In genomic region chr3:147458115-147458514, GRCm38 (mm10) we compare ENCODE assay signal across 18 mouse cellular contexts.
DNase-seq lines count a peak whose midpoint lies in the region; ATAC-seq and TF ChIP-seq lines count a peak whose summit lies in the region.
"Had no signal": no experiment of that assay in that cellular context is flagged by ENCODE, and none has a peak within 500 bp of the region (broad histone marks: within the 10 kb centered on the region; RNA-seq: fewer than 3 reads in every experiment).

No protein-coding gene starts in this region.

- peaks cover 16% of the 10 kb centered on the region for H3K4me1 ChIP-seq in embryonic facial prominence, embryonic 14.5 days (ENCODE audit: control insufficient read depth, insufficient read depth, low read length)
- H3K4me1 ChIP-seq in limb, embryonic 14.5 days (ENCODE audit: control insufficient read depth, insufficient read depth, low read length) = peaks cover 4% of the 10 kb centered on the region; the same call in 1 of the 2 replicates
- H3K4me1 ChIP-seq in lung, postnatal 0 days (ENCODE audit: insufficient read depth, low read depth, low read length) = no peaks in the 10 kb centered on the region

- no peak for ATAC-seq in embryonic facial prominence, embryonic 14.5 days (ENCODE audit: low read depth)
- ATAC-seq in limb, embryonic 14.5 days (ENCODE audit: low FRiP score, low read depth) = peak; percentile 71
- no peak for ATAC-seq in lung, postnatal 0 days
- ATAC-seq: forebrain, embryonic 15.5 days; liver, postnatal 0 days; Patski had no signal

- no peak for TF ChIP-seq CTCF in lung, postnatal 0 days (IDR thresholded peaks at IDR 0.05)

- no peak overlapping the region for H3K4me2 ChIP-seq in embryonic facial prominence, embryonic 14.5 days (ENCODE audit: low read depth, low read length)
- no peak overlapping the region for H3K4me2 ChIP-seq in limb, embryonic 14.5 days (replicated peaks; ENCODE audit: low read depth, low read length, severe bottlenecking)
- H3K4me2 ChIP-seq in lung, postnatal 0 days (replicated peaks; ENCODE audit: low read depth, low read length) = no peak overlapping the region
- H3K4me2 ChIP-seq: forebrain, embryonic 15.5 days had no signal

- H3K9ac ChIP-seq in embryonic facial prominence, embryonic 14.5 days (ENCODE audit: low read depth, low read length) = no peak overlapping the region
- H3K9ac ChIP-seq in limb, embryonic 14.5 days (ENCODE audit: low read depth, low read length, severe bottlenecking) = no peak overlapping the region
- H3K9ac ChIP-seq in lung, postnatal 0 days (replicated peaks; ENCODE audit: low read depth) = no peak overlapping the region
- H3K9ac ChIP-seq: forebrain, embryonic 15.5 days; liver, postnatal 0 days had no signal

- H3K4me3 ChIP-seq in embryonic facial prominence, embryonic 14.5 days (ENCODE audit: low read depth, low read length) = no peak overlapping the region
- H3K4me3 ChIP-seq in limb, embryonic 14.5 days (replicated peaks; ENCODE audit: low read length) = no peak overlapping the region
- H3K4me3 ChIP-seq in lung, postnatal 0 days (ENCODE audit: low read depth, low read length) = no peak overlapping the region
- H3K4me3 ChIP-seq: forebrain, embryonic 15.5 days; heart, adult 2 months had no signal

- peak; percentile 14 for DNase-seq in kidney, postnatal 10 days
- DNase-seq in kidney, postnatal 14 days = no peak
- DNase-seq in embryo, embryonic 11.5 days (ENCODE audit: low read depth, low spot score) = peak; percentile 11
- DNase-seq in embryonic facial prominence, embryonic 14.5 days (ENCODE audit: low spot score) = peak; percentile 39
- peak; percentile 18 for DNase-seq in limb, embryonic 14.5 days (ENCODE audit: low spot score)
- no peak for DNase-seq in lung, postnatal 0 days (ENCODE audit: low spot score)
- no peak for DNase-seq in layer of hippocampus, adult 18-20 months (ENCODE audit: low spot score in 2 of 2)
- DNase-seq: adrenal gland, adult 8-10 months; cerebellum, adult 9-10 months; gastrocnemius, postnatal 25 days; heart, adult 2 months; heart, postnatal 36 days; liver, postnatal 0 days; right cerebral cortex, adult 18-20 months; thymus, adult 18-20 months; thymus, postnatal 4 days had no signal

- no peak for TF ChIP-seq POLR2A in limb, embryonic 14.5 days (IDR thresholded peaks at IDR 0.05; ENCODE audit: borderline replicate concordance, extremely low read depth, insufficient read depth, insufficient read length)

- H3K36me3 ChIP-seq in embryonic facial prominence, embryonic 14.5 days (ENCODE audit: control insufficient read depth, insufficient read depth, low read length) = no peaks in the 10 kb centered on the region
- H3K36me3 ChIP-seq in limb, embryonic 14.5 days (ENCODE audit: control insufficient read depth, insufficient read depth, low read length) = no peaks in the 10 kb centered on the region
- H3K36me3 ChIP-seq in lung, postnatal 0 days (ENCODE audit: insufficient read depth, low read length) = no peaks in the 10 kb centered on the region
- H3K36me3 ChIP-seq: forebrain, embryonic 15.5 days had no signal

- 4% methylated on average over 4 of the region's 4 CpGs for WGBS in embryonic facial prominence, embryonic 14.5 days
- 10% methylated on average over 4 of the region's 4 CpGs for WGBS in limb, embryonic 14.5 days
- 31% methylated on average over 4 of the region's 4 CpGs for WGBS in lung, postnatal 0 days

- TF ChIP-seq EP300 in lung, postnatal 0 days (IDR thresholded peaks at IDR 0.05) = no peak

- H3K27me3 ChIP-seq in embryonic facial prominence, embryonic 14.5 days (replicated peaks; ENCODE audit: control insufficient read depth, insufficient read depth, low read length) = no peaks in the 10 kb centered on the region
- H3K27me3 ChIP-seq in limb, embryonic 14.5 days (ENCODE audit: control insufficient read depth, insufficient read depth, low read length) = no peaks in the 10 kb centered on the region
- no peaks in the 10 kb centered on the region for H3K27me3 ChIP-seq in lung, postnatal 0 days (replicated peaks; ENCODE audit: insufficient read depth, low read length)
- H3K27me3 ChIP-seq: forebrain, embryonic 15.5 days; Patski had no signal

- H3K9me3 ChIP-seq in embryonic facial prominence, embryonic 14.5 days (ENCODE audit: control insufficient read depth, low read length) = no peaks in the 10 kb centered on the region
- no peaks in the 10 kb centered on the region for H3K9me3 ChIP-seq in limb, embryonic 14.5 days (ENCODE audit: control insufficient read depth, low read length)
- H3K9me3 ChIP-seq in lung, postnatal 0 days (ENCODE audit: low read length) = no peaks in the 10 kb centered on the region
- H3K9me3 ChIP-seq: forebrain, embryonic 15.5 days had no signal

- no peak overlapping the region for H3K27ac ChIP-seq in embryonic facial prominence, embryonic 14.5 days (replicated peaks; ENCODE audit: low read depth, low read length)
- no peak overlapping the region for H3K27ac ChIP-seq in limb, embryonic 14.5 days (replicated peaks; ENCODE audit: low read depth, low read length)
- no peak overlapping the region for H3K27ac ChIP-seq in lung, postnatal 0 days (ENCODE audit: low read length)
- H3K27ac ChIP-seq: forebrain, embryonic 15.5 days; heart, adult 2 months had no signal

Comparison
In these comparisons a context has a peak if more than half of its experiments do, and no peak if none do; other contexts are left out.
1. DNase-seq: peak in kidney, postnatal 10 days (single experiment), embryo, embryonic 11.5 days (single experiment), embryonic facial prominence, embryonic 14.5 days (single experiment) and limb, embryonic 14.5 days (single experiment); none in kidney, postnatal 14 days (single experiment), lung, postnatal 0 days (single experiment) and layer of hippocampus, adult 18-20 months (0 of 2).